Mouse (Mus musculus) cerebellum, adult (tissue): ENCODE data around the gene Actn4.

ENCODE experiments used
- ATAC-seq: cut with Nextera tagmentation; 2 replicates; pipeline ENCODE4 v1.9.2; 2017; ENCODE audit warnings: mild to moderate bottlenecking, moderate library complexity, mixed read lengths; ENCODE audit not compliant: insufficient number of reproducible peaks, low FRiP score, low TSS enrichment

Actn4 gene

DNA sequence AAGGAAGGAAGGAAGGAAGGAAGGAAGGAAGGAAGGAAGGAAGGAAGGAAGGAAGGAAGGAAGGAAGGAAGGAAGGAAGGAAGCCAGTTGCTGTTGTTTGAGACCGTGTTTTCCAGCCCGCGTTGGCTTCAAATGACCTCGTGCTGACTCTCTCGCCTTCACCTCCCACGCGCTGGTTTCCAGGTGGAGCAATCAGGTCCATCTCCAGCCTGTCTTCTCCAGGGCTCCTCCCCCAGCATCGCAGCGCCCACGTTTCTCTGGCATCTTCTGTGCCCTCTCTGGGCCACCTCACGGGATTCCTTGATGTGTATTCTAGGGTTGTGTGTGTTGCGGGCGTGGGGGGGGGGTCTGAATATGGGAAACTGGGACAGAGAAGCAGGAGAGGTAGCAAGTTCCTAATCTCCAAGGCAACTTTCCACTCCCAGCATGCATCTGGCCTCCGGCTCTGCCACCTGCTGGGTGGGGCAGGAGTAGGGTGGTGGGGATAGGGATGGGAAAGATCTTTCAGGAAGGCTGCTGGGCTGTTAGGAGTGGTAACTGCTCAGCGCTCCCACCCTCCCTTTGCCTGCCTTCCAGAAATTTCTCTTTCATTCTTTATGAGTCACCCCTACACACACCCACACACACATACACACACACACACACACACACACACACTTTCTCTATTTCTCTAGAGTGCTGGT, 99.2 kb downstream of the Actn4 start:
- no peak for ATAC-seq

GRCm38 (mm10) chr7:28860898-28861297, 101.2 kb downstream of the Actn4 start:
- ATAC-seq = no peak

DNA sequence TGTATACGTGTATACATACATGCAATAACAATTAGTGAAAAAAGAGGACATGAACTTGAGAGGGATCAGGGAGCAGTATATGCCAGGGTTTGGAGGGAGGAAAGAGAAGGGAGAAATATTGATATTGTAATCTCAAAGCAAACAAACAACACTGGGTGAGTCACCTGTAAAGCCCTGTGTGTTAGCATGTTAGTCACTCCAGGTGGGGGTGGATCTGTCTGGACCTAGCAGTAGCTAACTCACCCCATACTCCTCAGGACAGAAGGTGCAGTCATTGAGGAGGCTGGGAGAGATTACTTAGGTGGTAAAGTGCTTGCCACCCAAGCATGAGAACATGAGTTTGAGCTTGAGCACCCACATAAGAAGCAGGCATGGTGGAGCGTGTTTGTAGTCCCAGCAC, 102.2 kb downstream of the Actn4 start:
- no peak for ATAC-seq

DNA sequence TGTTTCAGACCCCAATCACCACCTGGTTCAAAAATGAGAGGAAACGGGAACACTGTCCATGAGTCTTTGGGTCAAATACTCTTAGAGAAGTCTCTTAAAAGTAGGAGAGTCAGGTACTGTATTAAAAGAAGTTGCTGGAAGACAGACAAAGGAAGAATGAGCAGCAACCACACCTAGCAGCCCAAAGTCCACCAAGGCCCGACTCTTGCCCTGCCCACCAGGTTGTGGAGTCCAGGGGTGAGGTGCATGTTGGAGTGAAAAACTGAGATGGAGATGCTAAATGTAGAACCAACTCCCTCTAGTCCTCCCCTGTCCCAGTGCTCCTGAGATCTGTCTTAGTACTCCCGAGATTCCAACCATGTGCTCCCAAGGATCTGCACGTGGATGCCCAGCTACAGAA, 111.5 kb downstream of the Actn4 start:
- no peak for ATAC-seq

GRCm38 (mm10) chr7:28849700-28850236, 112.4 kb downstream of the Actn4 start:
- ATAC-seq = no peak

- ATAC-seq = no peak
Observed at GRCm38 (mm10) chr7:28847273-28847672, 114.9 kb downstream of the Actn4 start.
